Mouse (Mus musculus) lung, adult 2 months (tissue): ENCODE data around the gene Vps52.

ENCODE experiments used
- CTCF ChIP-seq: fragments of 200-500 bp; IDR thresholded peaks from 2 replicates; pipeline ENCODE4 v1.5.1; 2011; ENCODE audit warnings: mild to moderate bottlenecking, low read length, control low read depth; ENCODE audit not compliant: insufficient read depth
- POLR2A ChIP-seq: fragments of 200-500 bp; IDR thresholded peaks from 2 replicates; pipeline ENCODE4 v1.6.1; 2011; ENCODE audit warnings: low read depth, mild to moderate bottlenecking, control low read depth, low read length, borderline replicate concordance; ENCODE audit errors: extremely low read depth

- TF ChIP-seq CTCF, result no peak
- peak; percentile 71; the same call in 1 of the 2 replicates for TF ChIP-seq POLR2A
Measured at GRCm38 (mm10) chr17:33909869-33910250, 45.8 kb upstream of the Vps52 start.
